Mouse (Mus musculus): ENCODE measurements around the gene Steap4.
"Not testable (repeated sequence)": the region's sequence is repeated elsewhere in the genome, so short reads cannot be mapped to it uniquely, and the experiment has no call there.

The Steap4 gene

DNA sequence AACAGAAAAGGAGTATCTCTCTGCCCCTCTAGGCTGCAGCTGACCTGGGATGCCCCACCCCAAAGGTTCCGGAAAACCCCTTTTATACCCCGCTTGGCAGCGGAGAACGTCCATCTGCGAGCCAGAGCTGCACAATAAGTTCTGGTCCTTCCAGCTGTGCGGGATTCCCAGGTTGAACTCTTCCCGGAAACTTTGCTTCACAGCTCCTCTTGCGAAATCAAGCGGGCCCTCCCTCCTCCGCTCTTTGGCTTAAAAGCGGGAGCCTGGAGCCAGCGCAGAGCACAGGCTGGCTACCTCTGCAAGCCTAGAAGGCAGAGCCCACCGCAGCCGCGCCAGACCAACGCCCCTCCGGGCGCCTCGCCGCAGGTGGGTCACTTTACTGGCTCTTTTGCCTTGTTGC lies at the start of gene Steap4:
Steap4 (plus strand) TSS at position 282 of the 400 bp plus-strand sequence.
- peak; percentile 76 for DNase-seq (ENCODE audit: low spot score)

DNA sequence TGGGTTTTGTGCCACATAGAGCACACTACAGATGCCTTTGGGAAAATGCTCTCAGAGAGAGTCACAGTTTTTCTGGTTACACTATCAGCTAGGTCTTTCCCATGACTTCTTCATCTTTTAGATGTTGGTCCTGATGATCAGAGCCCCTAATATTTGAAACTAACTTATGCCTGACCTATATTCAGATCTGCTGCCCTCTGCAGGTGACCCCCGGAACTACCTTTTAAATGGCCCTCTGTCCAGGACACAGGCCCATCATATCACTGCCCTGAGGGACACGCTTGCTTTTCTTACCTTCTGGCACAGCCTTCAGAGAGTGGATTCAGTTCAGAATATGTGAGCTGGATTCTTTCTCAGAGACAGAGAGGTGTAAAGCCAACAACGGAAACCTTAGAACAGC lies 48.3 kb upstream of the Steap4 start:
- DNase-seq (ENCODE audit: low spot score): no peak

GRCm38 (mm10) chr5:7917501-7918295 lies 42.6 kb upstream of the Steap4 start:
- DNase-seq (ENCODE audit: low spot score): no peak

GRCm38 (mm10) chr5:7918296-7918579 lies 42.0 kb upstream of the Steap4 start:
- DNase-seq (ENCODE audit: low spot score): no peak

DNA sequence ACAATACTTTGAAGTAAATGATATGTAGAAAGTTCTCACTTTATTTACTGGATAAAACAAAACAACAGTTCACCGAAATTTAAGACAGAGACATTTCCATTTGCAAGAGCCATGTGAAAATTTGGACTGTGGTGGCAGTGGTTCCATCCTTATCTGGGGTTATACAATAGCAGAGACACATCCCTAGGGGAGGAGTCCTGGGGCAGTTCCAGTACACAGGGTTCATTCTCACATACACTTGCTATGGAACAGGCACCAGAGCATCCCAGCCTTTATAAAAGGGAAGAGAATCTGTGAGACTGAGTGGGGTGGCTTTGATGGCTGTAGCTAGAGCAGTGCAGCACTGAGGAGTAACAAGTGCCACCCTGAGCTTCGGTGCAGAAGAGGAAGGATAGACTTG lies 40.6 kb upstream of the Steap4 start:
- no peak for DNase-seq (ENCODE audit: low spot score)

GRCm38 (mm10) chr5:7922751-7923150 lies 37.5 kb upstream of the Steap4 start:
- DNase-seq (ENCODE audit: low spot score): no peak

GRCm38 (mm10) chr5:7923666-7924065 lies 36.6 kb upstream of the Steap4 start:
- no peak for DNase-seq (ENCODE audit: low spot score)

DNA sequence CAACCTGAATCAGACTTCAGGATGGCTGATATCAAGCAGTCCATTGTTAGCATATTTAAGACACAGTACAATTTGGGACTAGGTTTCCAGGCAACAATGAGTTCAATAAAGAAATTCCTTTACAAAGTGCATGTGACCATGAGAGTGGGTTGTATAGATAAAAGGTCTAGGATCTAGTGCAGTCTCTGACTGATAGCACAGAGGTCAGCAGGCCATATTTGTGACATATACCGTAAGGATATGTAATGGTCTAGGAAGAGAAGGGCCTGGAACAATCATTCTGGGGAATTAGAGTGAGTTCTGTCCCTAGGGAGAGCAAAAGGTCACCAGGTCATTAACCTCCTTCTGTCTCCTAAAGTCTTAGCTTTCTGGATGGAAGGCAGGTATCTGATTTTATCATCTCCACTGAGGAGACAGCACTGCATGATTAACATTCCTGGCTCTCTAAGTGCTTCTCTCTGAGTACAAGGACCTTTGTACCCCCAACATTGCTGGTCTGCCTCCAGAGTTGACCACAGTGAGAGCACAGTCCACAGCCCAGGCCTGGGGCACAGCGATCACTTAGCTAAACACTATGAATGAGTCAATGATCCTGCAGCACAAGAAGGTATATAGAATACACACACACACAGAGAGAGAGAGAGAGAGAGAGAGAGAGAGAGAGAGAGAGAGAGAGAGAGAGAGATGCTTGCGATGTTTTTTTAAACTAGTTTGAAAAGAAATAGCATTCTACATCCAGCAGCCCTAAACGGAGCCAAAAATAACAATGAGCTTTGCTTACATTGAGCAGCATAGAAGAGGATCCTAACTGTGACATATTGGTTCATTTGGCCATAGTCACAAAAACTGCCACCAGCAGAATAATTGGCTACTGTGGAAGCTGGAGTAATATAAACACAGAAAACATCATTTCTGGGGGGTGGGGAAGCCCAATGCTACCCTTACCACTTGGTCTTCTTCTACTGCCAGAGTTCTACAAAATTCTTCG lies 27.7 kb upstream of the Steap4 start:
- DNase-seq (ENCODE audit: low spot score): no peak

DNA sequence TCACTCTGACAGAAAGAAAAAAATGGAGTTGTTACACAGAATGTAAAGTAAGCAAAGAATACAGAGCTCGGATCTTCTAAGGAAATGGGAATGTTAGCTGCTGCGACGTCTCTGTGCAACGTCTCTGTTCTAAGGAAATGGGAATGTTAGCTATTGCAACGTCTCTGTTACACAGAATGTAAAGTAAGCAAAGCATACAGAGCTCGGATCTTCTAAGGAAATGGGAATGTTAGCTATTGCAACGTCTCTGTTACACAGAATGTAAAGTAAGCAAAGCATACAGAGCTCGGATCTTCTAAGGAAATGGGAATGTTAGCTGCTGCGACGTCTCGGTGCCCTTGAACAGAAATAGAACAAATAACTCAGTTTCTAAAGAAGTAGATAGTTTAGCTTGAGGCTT lies 26.8 kb upstream of the Steap4 start:
- DNase-seq (ENCODE audit: low spot score): not testable (repeated sequence)

GRCm38 (mm10) chr5:7933933-7934675 lies 26.2 kb upstream of the Steap4 start:
- no peak for DNase-seq (ENCODE audit: low spot score)

DNA sequence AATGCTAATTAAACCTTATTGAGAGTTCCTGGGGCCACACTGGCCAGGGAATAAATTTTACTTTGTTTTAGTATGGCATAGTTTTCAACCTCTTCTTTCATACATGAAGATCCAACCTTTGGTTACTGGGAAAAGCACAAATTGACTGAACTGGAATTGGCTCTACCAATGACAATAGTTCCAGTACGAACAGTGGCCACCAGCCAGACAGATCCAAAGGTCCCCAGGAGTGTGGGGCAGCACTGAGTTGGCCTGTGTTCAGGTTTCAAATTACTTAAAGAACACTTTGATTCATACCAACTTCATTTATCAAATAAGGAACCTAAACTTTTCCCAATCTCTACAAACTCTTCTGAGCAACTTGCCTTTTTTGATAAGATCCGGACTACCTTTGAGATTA lies 5.4 kb upstream of the Steap4 start:
- DNase-seq (ENCODE audit: low spot score): no peak

GRCm38 (mm10) chr5:7955371-7955966 lies 4.8 kb upstream of the Steap4 start:
- no peak for DNase-seq (ENCODE audit: low spot score)

- no peak for DNase-seq (ENCODE audit: low spot score)
Measured at GRCm38 (mm10) chr5:7958061-7958460, 2.2 kb upstream of the Steap4 start.

DNA sequence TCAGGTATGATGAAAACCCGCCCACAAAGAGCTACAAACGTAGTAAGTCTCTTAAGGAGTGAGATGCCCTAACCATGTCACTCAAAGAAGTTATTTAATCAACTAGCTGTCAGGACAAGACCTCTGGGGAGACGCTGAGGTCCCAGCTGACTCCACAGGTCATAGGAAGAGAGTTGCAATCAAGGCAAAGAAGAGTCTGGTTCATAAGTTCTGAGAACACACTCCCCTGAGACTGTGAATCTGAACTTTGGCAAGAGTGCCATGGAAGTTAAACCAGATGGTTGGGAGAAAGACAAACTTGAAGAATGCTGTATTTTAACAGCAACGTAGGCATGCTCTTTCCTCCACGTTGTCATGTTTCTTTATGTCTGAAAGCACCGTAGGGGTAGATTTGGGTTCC lies 971 bp upstream of the Steap4 start:
- DNase-seq (ENCODE audit: low spot score): no peak

- no peak for DNase-seq (ENCODE audit: low spot score)
Measured at GRCm38 (mm10) chr5:7961113-7961512, 856 bp downstream of the Steap4 start.

DNA sequence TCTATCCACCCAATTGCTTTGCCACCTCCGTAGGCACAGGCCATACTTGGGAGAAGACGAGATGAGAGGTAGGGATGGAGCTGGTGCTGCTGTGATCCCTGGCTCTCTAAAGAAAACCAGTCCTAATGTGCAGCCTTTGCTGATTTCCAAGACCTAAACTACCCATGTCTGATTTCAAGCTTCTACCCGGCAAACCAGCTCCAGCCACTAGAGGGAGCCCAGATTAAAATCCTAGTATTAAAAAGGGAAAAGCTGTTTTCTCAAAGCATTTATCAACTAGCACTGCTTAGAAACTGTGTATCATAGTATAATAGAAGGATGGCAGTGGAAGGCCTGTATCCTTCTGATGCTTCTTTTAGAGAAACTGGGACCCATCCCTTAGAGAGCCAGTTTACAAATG lies 5.0 kb downstream of the Steap4 start:
- peak; percentile 44 for DNase-seq (ENCODE audit: low spot score)

- DNase-seq (ENCODE audit: low spot score): no peak
Measured at GRCm38 (mm10) chr5:7968152-7968551, 7.9 kb downstream of the Steap4 start.

- DNase-seq (ENCODE audit: low spot score): no peak
Measured at GRCm38 (mm10) chr5:7972266-7972665, 12.0 kb downstream of the Steap4 start.

GRCm38 (mm10) chr5:7974522-7975197 lies 14.4 kb downstream of the Steap4 start:
- no peak for DNase-seq (ENCODE audit: low spot score)

DNA sequence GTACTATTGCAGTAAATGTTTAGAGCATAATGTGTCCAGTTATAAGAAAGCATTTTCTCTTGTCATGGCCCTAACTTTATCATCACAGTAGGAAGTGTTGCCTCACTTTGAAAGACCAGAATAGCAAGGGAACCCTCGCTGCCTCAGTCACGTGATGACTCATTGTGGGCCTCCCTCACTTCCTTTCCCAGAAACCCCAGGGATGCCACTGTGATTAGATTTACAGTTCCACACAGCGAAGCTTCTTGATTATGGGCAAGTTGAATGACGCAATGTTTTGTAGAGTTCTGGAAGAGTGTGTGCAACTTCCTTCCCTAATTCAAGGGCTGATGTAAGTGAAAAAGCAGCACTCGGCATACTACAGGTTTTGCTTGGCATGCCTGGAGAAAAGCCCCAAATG lies 20.3 kb downstream of the Steap4 start:
- no peak for DNase-seq (ENCODE audit: low spot score)

- DNase-seq (ENCODE audit: low spot score): no peak
Measured at GRCm38 (mm10) chr5:7987962-7988361, 27.7 kb downstream of the Steap4 start.

- peak; percentile 9 for DNase-seq (ENCODE audit: low spot score)
Measured at GRCm38 (mm10) chr5:7988415-7988814, 28.2 kb downstream of the Steap4 start.
